Mouse (Mus musculus) mouse trophoblast stem cell (cell line): ENCODE results near the gene Git1.
"Not testable (repeated sequence)": the region's sequence is repeated elsewhere in the genome, so short reads cannot be mapped to it uniquely, and the experiment has no call there.

Experiments
- in situ Hi-C, 2 experiments: fragments of 300-500 bp; cut with MseI, MboI; formaldehyde crosslinking; loops; 2 replicates in 1 of 2; 3 replicates in 1 of 2; pipeline ENCODE4 v1.15.1; 2025

Gene Git1

GRCm38 (mm10) chr11:77520601-77521529, 27.5 kb downstream of the Git1 start:
- in situ Hi-C loops = no loop called here

- in situ Hi-C loops = no loop called here
Measured at GRCm38 (mm10) chr11:77525804-77526486, 32.6 kb downstream of the Git1 start.

- in situ Hi-C loops = not testable (repeated sequence)
Measured at GRCm38 (mm10) chr11:77528420-77528819, 35.1 kb downstream of the Git1 start.

GRCm38 (mm10) chr11:77529644-77530043, 36.3 kb downstream of the Git1 start:
- in situ Hi-C loops = no loop called here

- in situ Hi-C loops = no loop called here
Measured at GRCm38 (mm10) chr11:77530862-77531261, 37.5 kb downstream of the Git1 start.

- in situ Hi-C loops = no loop called here
Measured at GRCm38 (mm10) chr11:77532202-77532846, 39.0 kb downstream of the Git1 start.

- in situ Hi-C loops = no loop called here
Measured at GRCm38 (mm10) chr11:77545261-77545660, 51.9 kb downstream of the Git1 start.
